Mouse (Mus musculus): ENCODE measurements around the gene Traf3ip3. TPM values are rescaled to one million over a fixed set of nuclear protein-coding genes. Genes with fewer than 3 reads are reported as not detected.

Traf3ip3 gene
- polyA plus RNA-seq, 1 experiment = 2.9 TPM

GRCm38 (mm10) chr1:193160317-193161032 is 41.0 kb downstream of the Traf3ip3 start:
- DNase-seq (ENCODE audit: low spot score) = no peak

- no peak for DNase-seq (ENCODE audit: low spot score)
Observed at GRCm38 (mm10) chr1:193159613-193160012, 41.9 kb downstream of the Traf3ip3 start.

GRCm38 (mm10) chr1:193159163-193159562 is 42.3 kb downstream of the Traf3ip3 start:
- no peak for DNase-seq (ENCODE audit: low spot score)

- DNase-seq (ENCODE audit: low spot score) = no peak
Observed at GRCm38 (mm10) chr1:193157111-193157492, 44.4 kb downstream of the Traf3ip3 start.

- no peak for DNase-seq (ENCODE audit: low spot score)
Observed at GRCm38 (mm10) chr1:193156316-193157110, 45.0 kb downstream of the Traf3ip3 start.

GRCm38 (mm10) chr1:193153561-193153960 is 47.9 kb downstream of the Traf3ip3 start:
- DNase-seq (ENCODE audit: low spot score) = peak; percentile 48

GRCm38 (mm10) chr1:193152872-193153271 is 48.6 kb downstream of the Traf3ip3 start, which contains the start of gene Irf6:
Gene Irf6 (plus strand): TSS chr1:193153111.
- peak; percentile 76 for DNase-seq (ENCODE audit: low spot score)

GRCm38 (mm10) chr1:193151134-193151533 is 50.4 kb downstream of the Traf3ip3 start:
- no peak for DNase-seq (ENCODE audit: low spot score)

- DNase-seq (ENCODE audit: low spot score) = no peak
Observed at GRCm38 (mm10) chr1:193149231-193149630, 52.3 kb downstream of the Traf3ip3 start.

- DNase-seq (ENCODE audit: low spot score) = no peak
Observed at GRCm38 (mm10) chr1:193146416-193146815, 55.1 kb downstream of the Traf3ip3 start.

- no peak for DNase-seq (ENCODE audit: low spot score)
Observed at GRCm38 (mm10) chr1:193145101-193145500, 56.4 kb downstream of the Traf3ip3 start.

GRCm38 (mm10) chr1:193144516-193144915 is 57.0 kb downstream of the Traf3ip3 start:
- no peak for DNase-seq (ENCODE audit: low spot score)

- DNase-seq (ENCODE audit: low spot score) = no peak
Observed at GRCm38 (mm10) chr1:193142517-193143062, 58.9 kb downstream of the Traf3ip3 start.

GRCm38 (mm10) chr1:193141118-193141517 is 60.4 kb downstream of the Traf3ip3 start:
- DNase-seq (ENCODE audit: low spot score) = peak; percentile 43

GRCm38 (mm10) chr1:193138669-193139068 is 62.8 kb downstream of the Traf3ip3 start:
- DNase-seq (ENCODE audit: low spot score) = no peak

- DNase-seq (ENCODE audit: low spot score) = no peak
Observed at GRCm38 (mm10) chr1:193138087-193138486, 63.4 kb downstream of the Traf3ip3 start.

GRCm38 (mm10) chr1:193133726-193134125 is 67.8 kb downstream of the Traf3ip3 start:
- no peak for DNase-seq (ENCODE audit: low spot score)

- DNase-seq (ENCODE audit: low spot score) = no peak
Observed at GRCm38 (mm10) chr1:193132385-193132784, 69.1 kb downstream of the Traf3ip3 start.

- no peak for DNase-seq (ENCODE audit: low spot score)
Observed at GRCm38 (mm10) chr1:193131311-193131948, 70.1 kb downstream of the Traf3ip3 start.

GRCm38 (mm10) chr1:193130839-193131238 is 70.7 kb downstream of the Traf3ip3 start:
- DNase-seq (ENCODE audit: low spot score) = no peak

GRCm38 (mm10) chr1:193130456-193130825 is 71.1 kb downstream of the Traf3ip3 start:
- no peak for DNase-seq (ENCODE audit: low spot score)

GRCm38 (mm10) chr1:193129786-193130455 is 71.6 kb downstream of the Traf3ip3 start, which contains the start of gene Diexf:
Gene Diexf (minus strand): TSS chr1:193130272.
- peak; percentile 94 for DNase-seq (ENCODE audit: low spot score)
